Mouse (Mus musculus) layer of hippocampus, postnatal 25 days (tissue): ENCODE measurements around the gene Nmur1. TPM values are rescaled to one million over a fixed set of nuclear protein-coding genes. Genes with fewer than 3 reads are reported as not detected.
A peak's percentile ranks its signal among the peaks of the same experiment; 100 is the strongest.

Experiments
- DNase-seq, 2 experiments: peaks; one replicate each; pipeline ENCODE4 v3.0.0; 2022; ENCODE audit warnings: mixed read lengths in 2 of 2, low spot score in 1 of 2; ENCODE audit errors: extremely low spot score in 1 of 2
- total RNA-seq, 2 experiments: library from RNA; stranded (reverse); gene quantifications; 2 replicates each; pipeline ENCODE4 v1.2.3; 2021

Nmur1 gene
- total RNA-seq, 2 experiments from 2014 or later: not detected

GRCm38 (mm10) chr1:86441724-86441979 lies 15.6 kb upstream of the Nmur1 start:
- DNase-seq: no peak

GRCm38 (mm10) chr1:86440887-86441723 lies 15.1 kb upstream of the Nmur1 start:
- DNase-seq: peak in 1 of 2 experiments; percentile 41

DNA sequence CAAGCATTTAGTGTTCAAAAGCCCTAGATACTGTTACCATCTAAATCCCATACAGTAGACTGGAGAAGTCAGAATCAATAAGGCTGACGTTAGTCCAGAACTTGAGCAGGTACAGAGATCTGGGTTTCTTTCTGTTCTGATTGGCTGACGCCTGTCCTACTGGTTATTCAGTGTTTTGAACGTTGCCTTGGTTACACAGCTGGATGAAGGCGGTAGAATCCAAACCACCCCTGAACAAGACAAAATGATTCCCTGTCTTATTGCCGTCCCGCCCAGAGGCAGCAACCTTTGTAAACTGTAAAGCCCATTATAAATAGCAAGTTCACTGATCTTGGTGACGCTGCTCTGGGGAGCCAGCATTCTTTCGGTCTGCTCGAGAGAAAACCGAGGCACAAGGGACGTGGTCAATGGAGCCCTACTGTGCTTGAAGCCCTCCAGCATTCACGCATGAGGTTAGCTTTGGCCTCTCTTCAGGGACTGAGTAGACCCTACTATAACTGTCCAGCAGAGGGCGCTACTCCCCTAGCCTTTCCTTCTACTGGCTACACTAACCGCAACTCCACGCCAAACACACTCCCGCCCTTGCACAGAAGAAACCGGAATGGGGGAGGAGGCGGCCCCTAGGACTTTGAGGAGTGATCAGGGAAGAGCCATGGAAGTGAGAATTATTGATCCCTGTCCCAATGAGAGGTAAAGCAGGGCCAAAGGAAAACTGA lies 14.3 kb upstream of the Nmur1 start:
- DNase-seq: peak; percentile 84 to 98

GRCm38 (mm10) chr1:86439487-86440170 lies 13.6 kb upstream of the Nmur1 start:
- DNase-seq: no peak

DNA sequence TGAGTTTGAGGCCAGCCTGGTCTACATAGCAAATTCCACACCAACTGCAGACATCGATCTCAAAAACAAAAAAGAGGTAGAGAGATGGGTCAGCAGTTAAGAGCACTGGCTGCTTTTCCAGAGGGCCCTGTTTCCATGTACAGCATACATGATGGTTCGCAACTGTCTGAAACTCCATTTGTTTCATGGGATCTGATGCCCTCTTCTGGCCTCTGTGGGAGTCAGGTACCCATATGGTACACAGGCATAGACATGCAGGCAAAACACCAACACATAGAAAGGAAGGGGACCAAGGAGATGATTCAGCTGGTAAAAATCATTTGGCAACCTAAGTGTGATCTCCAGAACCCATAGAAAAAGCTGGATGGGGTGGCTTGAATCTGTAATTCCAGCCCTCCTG lies 12.5 kb upstream of the Nmur1 start:
- DNase-seq: no peak

- no peak for DNase-seq
Observed at GRCm38 (mm10) chr1:86438014-86438319, 11.9 kb upstream of the Nmur1 start.

- DNase-seq: no peak
Observed at GRCm38 (mm10) chr1:86437219-86438013, 11.4 kb upstream of the Nmur1 start.

GRCm38 (mm10) chr1:86435302-86435821 lies 9.3 kb upstream of the Nmur1 start:
- peak in 1 of 2 experiments; percentile 52 for DNase-seq

- DNase-seq: peak; percentile 95
Observed at GRCm38 (mm10) chr1:86434439-86435201, 8.6 kb upstream of the Nmur1 start.

GRCm38 (mm10) chr1:86434001-86434400 lies 8.0 kb upstream of the Nmur1 start:
- DNase-seq: peak in 1 of 2 experiments; percentile 47

DNA sequence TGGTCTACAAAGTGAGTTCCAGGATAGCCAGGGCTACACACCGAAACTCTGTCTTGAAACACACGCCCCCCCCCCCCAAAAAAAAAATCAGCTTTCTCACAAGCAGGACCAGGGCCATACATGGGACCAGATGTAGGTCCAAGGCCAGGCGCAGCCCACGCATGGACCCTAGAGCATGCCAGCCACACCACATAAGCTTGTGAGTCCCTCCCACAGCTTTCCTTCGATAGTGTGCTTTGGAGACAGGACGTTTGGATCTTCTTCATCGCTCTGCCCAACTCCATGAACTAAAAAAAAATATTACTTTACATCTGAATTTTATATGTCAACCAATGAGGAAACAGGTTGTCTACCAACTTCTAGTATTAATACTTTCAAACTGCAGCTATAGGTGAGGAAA lies 7.3 kb upstream of the Nmur1 start:
- DNase-seq: no peak

DNA sequence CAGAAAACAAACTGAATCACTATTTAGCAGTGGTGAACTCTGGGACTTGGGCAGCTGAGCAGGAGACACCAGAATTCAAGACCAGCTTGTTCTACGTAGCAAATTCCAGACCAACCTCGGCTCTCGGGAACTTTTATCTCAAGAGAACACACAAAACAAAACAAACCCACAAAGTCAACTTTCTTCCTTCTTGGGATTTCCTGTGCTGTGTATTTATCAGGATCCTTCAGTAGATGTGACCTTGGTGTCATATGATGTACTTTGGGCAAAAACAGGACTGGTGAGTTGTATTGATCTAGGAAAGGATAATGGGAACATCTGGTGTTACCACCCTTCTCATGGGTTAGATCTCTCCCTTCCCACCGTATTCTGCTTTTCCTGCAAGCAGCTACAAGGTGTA lies 6.8 kb upstream of the Nmur1 start:
- no peak for DNase-seq

DNA sequence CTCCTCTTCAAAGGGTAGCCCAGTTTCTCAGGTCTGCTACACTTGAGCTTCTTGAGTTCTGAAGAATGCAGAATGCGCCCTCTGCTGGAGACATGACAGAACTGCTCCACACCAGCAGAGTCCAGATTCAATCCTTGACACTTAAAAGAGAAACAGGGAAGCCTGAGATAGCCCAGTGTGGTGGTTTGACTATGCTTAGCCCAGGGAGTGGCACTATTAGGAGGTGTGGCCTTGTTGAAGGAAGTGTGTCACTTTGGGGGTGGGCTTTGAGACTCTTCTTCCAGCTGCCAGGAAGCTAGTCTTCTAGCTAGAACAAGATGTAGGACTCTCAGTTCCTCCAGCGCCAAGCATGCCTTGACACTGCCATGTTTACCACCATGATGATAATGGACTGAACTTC lies 4.0 kb upstream of the Nmur1 start:
- DNase-seq: peak in 1 of 2 experiments; percentile 82

DNA sequence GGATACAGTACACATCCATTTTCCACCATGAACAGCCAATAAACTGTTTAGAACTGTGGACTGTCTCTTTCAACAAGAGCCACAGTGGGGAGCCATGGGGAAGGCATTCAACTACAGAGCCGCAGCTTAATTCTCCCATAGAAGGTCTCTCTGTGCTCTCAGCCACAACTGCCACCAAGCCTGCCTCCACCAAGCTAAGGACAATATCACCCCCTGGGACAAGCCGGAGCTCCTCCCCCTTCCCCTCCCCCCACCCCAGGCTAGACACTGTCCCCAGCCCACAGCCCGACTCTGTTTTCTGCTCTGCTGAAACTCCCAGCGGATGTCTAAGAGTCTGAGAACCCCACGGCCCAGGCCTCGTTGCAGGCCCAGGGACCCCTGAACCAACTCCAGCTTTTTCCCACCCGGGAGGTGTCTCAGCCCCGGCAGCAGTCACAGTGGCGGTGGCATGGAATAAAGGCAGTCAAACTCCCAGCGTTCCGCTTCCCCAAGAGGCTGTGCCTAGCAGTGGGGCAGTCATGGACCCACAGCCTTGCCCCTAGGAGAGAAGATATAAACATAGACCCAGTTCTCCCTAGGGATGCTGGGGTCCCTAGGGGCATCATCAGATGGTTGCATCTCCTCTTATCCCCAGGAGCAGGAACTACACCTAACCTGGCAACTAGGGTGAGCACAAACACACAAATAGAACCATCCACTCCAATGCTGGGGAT lies 1.0 kb downstream of the Nmur1 start:
- no peak for DNase-seq

GRCm38 (mm10) chr1:86424336-86424735 lies 1.7 kb downstream of the Nmur1 start:
- DNase-seq: no peak

DNA sequence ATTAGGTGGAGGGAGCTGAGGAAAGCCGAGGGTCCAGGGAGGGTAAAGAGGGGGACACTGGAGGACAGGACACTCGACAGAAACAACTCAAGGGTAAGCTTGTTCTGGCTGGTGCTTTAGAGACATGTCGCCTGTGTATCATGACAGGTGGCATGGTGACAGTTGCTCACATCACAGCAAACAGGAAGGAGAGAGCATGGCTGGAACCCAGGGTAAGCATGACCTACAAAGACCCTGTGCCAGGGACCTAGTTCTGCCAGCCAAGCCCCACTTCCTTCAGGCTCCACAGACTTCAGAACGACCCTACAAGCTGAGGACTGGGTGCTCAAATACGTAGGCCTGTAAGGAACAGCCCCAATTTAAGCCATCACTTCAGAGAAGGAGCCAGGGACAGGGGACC lies 2.1 kb downstream of the Nmur1 start:
- DNase-seq: no peak

GRCm38 (mm10) chr1:86421007-86421406 lies 5.0 kb downstream of the Nmur1 start:
- no peak for DNase-seq

- DNase-seq: no peak
Observed at GRCm38 (mm10) chr1:86416321-86416720, 9.7 kb downstream of the Nmur1 start.

DNA sequence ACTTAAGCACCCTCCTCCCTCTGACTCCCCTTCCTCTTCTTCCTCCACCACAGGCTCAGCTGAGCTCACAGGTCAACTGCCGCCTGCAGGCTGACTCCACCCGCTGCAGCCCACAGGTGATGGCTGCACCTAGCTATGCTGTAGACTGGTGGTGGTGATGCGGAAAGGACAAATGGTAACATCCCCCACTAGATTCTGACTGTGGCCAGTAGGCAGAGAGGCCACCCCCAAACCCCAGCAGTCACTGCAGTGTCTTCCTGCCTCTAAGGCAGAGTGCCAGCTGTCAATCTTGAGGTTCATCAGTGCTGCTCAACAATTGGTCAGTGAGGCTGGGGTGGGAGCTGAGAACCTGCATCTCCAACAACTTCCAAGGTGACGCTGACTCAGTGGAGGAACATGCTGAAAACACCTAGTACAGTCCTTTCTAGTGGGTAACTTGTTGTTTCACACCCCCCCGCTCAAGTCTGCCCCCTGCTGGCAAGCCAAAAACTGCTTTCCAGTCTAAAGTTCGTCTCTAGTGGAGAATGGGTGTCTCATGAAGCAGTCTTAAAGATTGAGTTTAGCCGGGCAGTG lies 10.3 kb downstream of the Nmur1 start:
- peak in 1 of 2 experiments; percentile 39 for DNase-seq
